Mouse (Mus musculus): ENCODE results near the gene Traf2.

DNA sequence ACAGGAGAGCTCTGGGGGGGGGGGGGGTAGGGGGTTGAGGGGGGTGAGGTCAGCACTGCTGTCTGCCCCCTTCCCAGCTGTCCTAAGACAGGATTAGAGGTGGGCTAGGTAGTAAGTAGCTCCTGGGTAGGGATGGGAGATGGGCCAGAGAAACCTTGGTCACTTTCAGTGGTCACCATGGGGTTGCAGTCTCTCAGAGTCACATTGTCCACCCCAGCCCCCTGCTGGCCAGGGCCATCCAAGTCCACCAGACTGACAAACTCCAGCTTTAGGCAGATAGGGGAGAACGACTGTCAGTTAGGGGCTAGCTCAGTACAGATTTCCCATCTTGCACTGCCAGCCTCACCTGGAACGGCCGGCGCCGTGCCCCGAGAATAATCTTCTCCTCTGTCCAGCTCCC lies 19.8 kb upstream of the Traf2 start:
- peak; percentile 24 for TF ChIP-seq CTCF (IDR thresholded peaks at IDR 0.05)
- no peak for TF ChIP-seq POLR2A (IDR thresholded peaks at IDR 0.05; ENCODE audit: insufficient read depth, low read depth, low read length)
